Mouse (Mus musculus) heart, adult 2 months (tissue): ENCODE results near the gene Ech1. TPM values are rescaled to one million over a fixed set of nuclear protein-coding genes. Genes with fewer than 3 reads are reported as not detected.

Experiments
- DNase-seq, 2 experiments: peaks; one replicate each; pipeline ENCODE4 v3.0.0; 2021
- H3K27ac ChIP-seq: fragments of 200-600 bp; 2 replicates; pipeline ENCODE4 v1.8.1; 2022
- H3K27me3 ChIP-seq: fragments of 200-500 bp; 2 replicates; pipeline ENCODE4 v1.6.1; 2012; ENCODE audit warnings: mild to moderate bottlenecking, low read length, inconsistent platforms, mixed read lengths; ENCODE audit not compliant: control insufficient read depth, insufficient read depth
- H3K36me3 ChIP-seq: fragments of 200-500 bp; 2 replicates; pipeline ENCODE4 v1.6.1; 2012; ENCODE audit warnings: low read length, inconsistent platforms; ENCODE audit not compliant: control insufficient read depth, insufficient read depth
- H3K4me1 ChIP-seq: fragments of 200-500 bp; 2 replicates; pipeline ENCODE4 v1.6.1; 2011; ENCODE audit warnings: low read length; ENCODE audit not compliant: control insufficient read depth, insufficient read depth
- H3K4me3 ChIP-seq: fragments of 200-600 bp; 2 replicates; pipeline ENCODE4 v1.8.1; 2022
- H3K79me2 ChIP-seq: fragments of 200-500 bp; replicated peaks from 2 replicates; pipeline ENCODE4 v1.6.1; 2012; ENCODE audit warnings: mild to moderate bottlenecking, inconsistent platforms, low read length, moderate library complexity, mixed read lengths; ENCODE audit not compliant: control insufficient read depth, insufficient read depth
- H3K9ac ChIP-seq: fragments of 200-500 bp; 2 replicates; pipeline ENCODE4 v1.6.1; 2012; ENCODE audit warnings: low read depth, mild to moderate bottlenecking, control low read depth, inconsistent platforms, low read length, mixed read lengths
- CTCF ChIP-seq: fragments of 200-600 bp; IDR thresholded peaks from 2 replicates; pipeline ENCODE4 v1.8.1; 2022; ENCODE audit warnings: antibody characterized with exemption, mild to moderate bottlenecking, moderate library complexity
- EP300 ChIP-seq: fragments of 200-500 bp; IDR thresholded peaks from 2 replicates; pipeline ENCODE4 v1.6.1; 2011; ENCODE audit warnings: low read depth, low read length, control low read depth; ENCODE audit not compliant: insufficient read depth
- POLR2A ChIP-seq: fragments of 200-500 bp; IDR thresholded peaks from 2 replicates; pipeline ENCODE4 v1.6.1; 2011; ENCODE audit warnings: mild to moderate bottlenecking, low read depth, low read length, control low read depth; ENCODE audit not compliant: insufficient read depth
- WGBS: fragments of 180-500 bp; shearing (Covaris S2); methylation state at CpG from one replicate; pipeline ENCODE4 v1.1.7; 2018; 5-methylcytosine and 5-hydroxymethylcytosine counted together
- intact Hi-C: fragments of 180-260 bp; cut with DNase I; formaldehyde crosslinking; loops from one replicate; pipeline ENCODE4 v1.15.1; 2025
- polyA plus RNA-seq: library from polyadenylated mRNA; depleted of rRNA; stranded (reverse); fragments of >200 nt; gene quantifications from 2 replicates; pipeline ENCODE4 v1.2.3, GENCODE M21; 2012
- total RNA-seq, 2 experiments: library from RNA; stranded (reverse); gene quantifications; 2 replicates each; pipeline ENCODE4 v1.2.3; 2021

The Ech1 gene
- total and polyA plus RNA-seq, 3 experiments: 1,826 to 2,229 (median 2,087) TPM

- Histone ChIP-seq H3K27ac (no peak overlapping the region), H3K4me1 (peaks cover 34% of the 10 kb centered on the region), H3K79me2 (no peaks in the 10 kb centered on the region), H3K36me3 (peaks cover 65% of the 10 kb centered on the region), H3K4me3 (no peak overlapping the region), H3K27me3 (no peaks in the 10 kb centered on the region), H3K9ac (no peak overlapping the region)
- 78% methylated on average over 9 of the region's 9 CpGs for WGBS
- DNase-seq: no peak
- intact Hi-C loops: no loop called here
- TF ChIP-seq EP300 (no peak), POLR2A (no peak), CTCF (no peak)
These were observed 9.8 kb upstream of the Ech1 start for GRCm38 (mm10) chr7:28815230-28815629.

- peak; percentile 39 to 42 for DNase-seq
- Histone ChIP-seq H3K4me1 (peaks cover 44% of the 10 kb centered on the region), H3K36me3 (peaks cover 75% of the 10 kb centered on the region), H3K79me2 (no peaks in the 10 kb centered on the region), H3K4me3 (no peak overlapping the region), H3K27ac (peak overlapping the region; percentile 15; the same call in 1 of the 2 replicates), H3K27me3 (no peaks in the 10 kb centered on the region), H3K9ac (no peak overlapping the region)
- intact Hi-C loops: no loop called here
- TF ChIP-seq POLR2A (0 out of 2 replicates have a peak, but pooled peaks have one; percentile 9), CTCF (no peak), EP300 (0 out of 2 replicates have a peak, but pooled peaks have one; percentile 5)
- 52% methylated on average over 9 of the region's 9 CpGs for WGBS
These were observed 8.8 kb upstream of the Ech1 start for GRCm38 (mm10) chr7:28816201-28816600.

- Histone ChIP-seq H3K4me3 (no peak overlapping the region), H3K4me1 (peaks cover 48% of the 10 kb centered on the region), H3K27me3 (no peaks in the 10 kb centered on the region), H3K9ac (no peak overlapping the region; the same call in 1 of the 2 replicates), H3K27ac (peak overlapping the region; percentile 24; the same call in 1 of the 2 replicates), H3K36me3 (peaks cover 78% of the 10 kb centered on the region), H3K79me2 (no peaks in the 10 kb centered on the region)
- intact Hi-C loops: no loop called here
- WGBS: 80% methylated on average over 10 of the region's 10 CpGs
- TF ChIP-seq POLR2A (0 out of 2 replicates have a peak, but pooled peaks have one; percentile 29), EP300 (no peak)
- no peak for DNase-seq
These were observed 8.1 kb upstream of the Ech1 start for GRCm38 (mm10) chr7:28816920-28817319.

GRCm38 (mm10) chr7:28817524-28817923 lies 7.5 kb upstream of the Ech1 start:
- intact Hi-C loops: no loop called here
- H3K4me1 ChIP-seq: peaks cover 47% of the 10 kb centered on the region
- no peak for TF ChIP-seq EP300
- DNase-seq: no peak
- H3K9ac ChIP-seq: no peak overlapping the region
- 54% methylated on average over 6 of the region's 6 CpGs for WGBS
- H3K27ac ChIP-seq: peak overlapping the region; percentile 24; the same call in 1 of the 2 replicates
- H3K36me3 ChIP-seq: peaks cover 78% of the 10 kb centered on the region
- H3K27me3 ChIP-seq: no peaks in the 10 kb centered on the region
- H3K4me3 ChIP-seq: no peak overlapping the region
- H3K79me2 ChIP-seq: no peaks in the 10 kb centered on the region

GRCm38 (mm10) chr7:28817957-28818356 lies 7.1 kb upstream of the Ech1 start:
- Histone ChIP-seq H3K4me1 (peaks cover 46% of the 10 kb centered on the region), H3K9ac (no peak overlapping the region), H3K27ac (peak overlapping the region; percentile 19; the same call in 1 of the 2 replicates), H3K27me3 (no peaks in the 10 kb centered on the region), H3K4me3 (no peak overlapping the region), H3K36me3 (peaks cover 77% of the 10 kb centered on the region), H3K79me2 (no peaks in the 10 kb centered on the region)
- TF ChIP-seq POLR2A: no peak
- TF ChIP-seq CTCF: no peak
- 63% methylated on average over 4 of the region's 4 CpGs for WGBS
- intact Hi-C loops: no loop called here
- no peak for DNase-seq

GRCm38 (mm10) chr7:28818436-28818835 lies 6.6 kb upstream of the Ech1 start:
- intact Hi-C loops: no loop called here
- no peak overlapping the region; the same call in 1 of the 2 replicates for H3K27ac ChIP-seq
- peaks cover 72% of the 10 kb centered on the region for H3K36me3 ChIP-seq
- 70% methylated on average over 18 of the region's 18 CpGs for WGBS
- H3K9ac ChIP-seq: no peak overlapping the region
- TF ChIP-seq CTCF: no peak
- TF ChIP-seq EP300: no peak
- no peak for TF ChIP-seq POLR2A
- H3K79me2 ChIP-seq: no peaks in the 10 kb centered on the region
- H3K27me3 ChIP-seq: no peaks in the 10 kb centered on the region
- no peak for DNase-seq
- H3K4me3 ChIP-seq: no peak overlapping the region
- H3K4me1 ChIP-seq: peaks cover 46% of the 10 kb centered on the region
